Mouse (Mus musculus) gastrocnemius, postnatal 36 days (tissue): ENCODE measurements at regions not wholly inside any gene's neighbourhood (a gene's known extent, or its start where the extent isn't known, plus 50 kb on each side); places are given as distances from the start of the nearest gene placed in this dataset.

Experiments used
- DNase-seq, 2 experiments: peaks; one replicate each; pipeline ENCODE4 v3.0.0; 2022
- intact Hi-C: fragments of 180-260 bp; cut with DNase I; formaldehyde crosslinking; loops from one replicate; pipeline ENCODE4 v1.15.1; 2025

DNA sequence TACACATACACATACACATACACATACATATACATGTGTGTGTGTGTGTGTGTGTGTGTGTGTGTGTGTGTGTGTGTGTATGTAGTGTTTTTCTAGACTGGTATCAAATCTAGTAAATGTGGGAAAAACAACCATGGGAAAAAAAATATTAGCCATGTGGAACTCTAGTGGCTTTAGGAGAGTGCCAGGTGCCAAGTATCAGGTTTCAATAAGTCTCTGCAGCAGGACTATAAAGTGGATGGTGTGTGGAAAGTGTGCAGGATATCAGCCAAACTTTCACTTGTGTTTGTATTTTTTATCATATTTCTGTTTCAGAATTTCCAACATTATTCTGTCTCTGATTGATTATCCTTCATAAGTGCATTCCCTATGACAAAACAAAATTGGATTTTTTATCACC is 653.3 kb upstream of the Fam98a start:
- intact Hi-C loops: no loop called here
- no peak for DNase-seq

DNA sequence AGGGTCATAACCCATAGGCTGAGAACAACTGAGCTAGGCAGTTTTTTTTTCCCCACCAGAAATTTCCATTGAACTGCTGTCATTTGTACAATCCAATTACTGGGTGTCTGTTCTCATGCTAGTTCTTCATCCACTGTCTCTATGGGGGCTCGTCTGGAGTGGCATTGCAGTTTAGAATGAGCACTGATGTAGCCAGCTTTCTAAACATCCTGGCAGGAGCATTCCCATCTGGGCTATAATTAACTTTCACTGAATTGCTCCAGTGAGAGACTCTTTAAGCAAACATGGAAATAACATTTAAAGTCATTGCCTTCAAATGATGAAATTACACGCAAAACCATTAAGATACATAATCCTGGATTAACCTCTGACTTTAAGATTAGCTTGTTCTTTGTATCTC is 633.1 kb upstream of the Fam98a start:
- intact Hi-C loops: no loop called here
- DNase-seq: no peak

DNA sequence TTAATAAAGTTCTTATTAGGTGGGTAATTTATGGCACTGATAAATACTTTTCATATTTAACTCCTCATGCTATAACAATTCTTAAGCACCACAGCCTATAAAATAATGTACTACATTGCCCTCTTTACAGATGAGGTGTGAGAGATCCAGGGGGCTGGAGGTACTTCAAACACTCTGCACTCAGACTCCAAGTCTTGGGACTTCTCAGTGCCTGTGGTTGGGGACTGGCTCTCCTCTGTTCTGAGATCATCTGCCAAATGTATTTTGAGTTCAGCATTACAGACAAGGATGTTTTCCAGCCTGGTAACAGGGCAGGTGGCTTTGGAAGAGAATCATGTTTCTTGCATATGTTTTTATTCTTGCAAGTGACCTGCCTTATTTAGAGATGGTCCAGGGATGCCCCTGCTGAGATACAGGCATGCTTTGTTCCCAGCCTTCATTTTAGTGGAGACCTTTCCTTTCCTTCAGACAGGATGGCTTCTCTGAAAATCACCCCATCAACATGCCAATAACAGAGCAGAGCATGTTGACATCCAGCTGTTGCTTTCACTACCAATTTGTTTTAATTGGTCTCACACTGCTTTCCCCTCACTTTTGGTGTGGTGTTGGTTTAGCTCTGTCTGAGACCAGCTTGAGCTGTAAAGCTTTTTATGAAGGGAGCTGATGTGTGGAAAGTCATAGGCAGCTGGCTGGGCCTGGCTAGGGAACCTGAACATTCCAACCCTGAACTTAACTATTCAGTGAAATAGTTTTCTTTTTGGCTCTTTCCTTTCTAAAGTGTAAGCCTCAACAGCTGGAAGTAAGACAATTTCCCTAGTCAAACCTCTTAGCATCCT is 585.1 kb upstream of the Fam98a start:
- intact Hi-C loops: no loop called here
- DNase-seq: no peak

DNA sequence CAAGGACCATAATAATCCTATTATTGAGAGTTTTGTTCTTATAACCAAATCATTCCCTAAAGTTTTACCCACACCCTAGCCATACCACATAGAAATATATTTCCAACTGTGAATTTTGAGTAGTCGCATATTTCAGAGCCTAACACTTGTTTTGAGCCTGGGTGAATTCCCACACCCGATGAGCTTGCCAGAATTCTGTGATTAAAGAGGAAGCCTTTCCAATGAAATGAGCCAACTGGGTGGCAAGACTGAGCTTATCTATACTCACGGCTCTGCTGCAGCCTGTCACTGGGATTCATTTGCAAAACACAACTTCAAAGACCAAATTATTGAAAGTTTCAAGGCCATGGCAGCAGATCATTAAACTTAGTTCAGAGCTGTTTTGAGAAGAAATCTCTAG is 582.3 kb upstream of the Fam98a start:
- intact Hi-C loops: no loop called here
- no peak for DNase-seq

DNA sequence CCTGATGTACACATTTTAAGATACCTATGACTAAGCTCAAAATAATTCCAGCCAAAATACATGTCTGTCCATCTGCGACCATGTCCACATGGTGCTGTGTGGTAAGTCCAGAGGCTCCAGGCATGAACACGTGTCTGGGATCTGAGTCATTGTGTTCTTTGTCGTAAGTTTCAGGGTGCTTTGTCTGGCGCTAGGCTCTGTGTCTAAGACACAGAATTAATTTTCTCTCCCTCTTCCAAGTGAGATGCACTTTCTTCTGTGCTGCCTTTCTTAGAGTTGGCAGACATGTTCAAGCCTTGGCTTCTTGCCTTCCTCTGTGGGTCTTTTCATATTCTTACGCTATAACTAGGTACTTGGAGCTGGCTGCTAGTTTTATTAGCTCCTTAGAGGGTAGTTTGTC is 573.5 kb upstream of the Fam98a start:
- no peak for DNase-seq

DNA sequence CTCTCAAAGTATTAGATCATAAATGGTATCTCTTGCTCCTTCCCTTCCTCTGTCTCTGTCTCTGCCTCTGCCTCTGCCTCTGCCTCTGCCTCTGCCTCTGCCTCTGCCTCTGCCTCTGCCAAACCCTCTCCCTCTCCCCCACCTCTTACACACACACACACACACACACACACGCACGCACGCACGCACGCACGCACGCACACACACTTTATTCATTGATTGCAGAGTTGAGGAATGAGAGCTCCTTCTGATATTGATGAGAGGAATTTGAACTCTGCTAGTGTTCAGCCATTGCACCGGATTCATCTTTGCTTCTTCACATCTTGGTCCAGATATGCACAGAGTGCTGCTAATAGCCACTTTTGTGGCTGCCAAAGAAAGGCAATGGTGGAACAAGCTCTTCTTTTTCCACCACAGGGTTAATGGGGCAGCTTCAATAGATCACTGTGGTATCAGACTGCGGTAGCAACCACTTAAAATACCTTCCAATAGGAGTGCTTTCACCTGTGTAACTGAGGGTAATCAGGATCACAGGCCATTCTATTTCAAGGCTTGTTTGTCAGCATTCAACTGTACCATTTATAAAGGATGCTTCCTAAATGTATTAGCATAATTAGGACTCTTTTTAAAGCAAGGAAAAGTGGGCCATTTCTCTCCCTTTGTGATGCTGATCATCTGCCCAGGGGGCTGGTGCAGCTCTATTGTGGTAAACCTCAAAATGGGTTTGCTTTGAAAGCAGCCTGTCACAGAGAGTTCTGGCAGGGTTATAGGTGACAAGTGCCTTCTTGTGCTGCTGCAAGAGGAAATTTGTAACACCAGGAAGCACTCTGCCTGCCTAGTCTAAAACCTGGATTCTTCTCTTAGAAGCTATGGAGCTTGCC is 559.8 kb upstream of the Fam98a start:
- intact Hi-C loops: no loop called here

More for the DNA sequence above, 573.5 kb upstream of the Fam98a start:
- intact Hi-C loops: no loop called here

DNA sequence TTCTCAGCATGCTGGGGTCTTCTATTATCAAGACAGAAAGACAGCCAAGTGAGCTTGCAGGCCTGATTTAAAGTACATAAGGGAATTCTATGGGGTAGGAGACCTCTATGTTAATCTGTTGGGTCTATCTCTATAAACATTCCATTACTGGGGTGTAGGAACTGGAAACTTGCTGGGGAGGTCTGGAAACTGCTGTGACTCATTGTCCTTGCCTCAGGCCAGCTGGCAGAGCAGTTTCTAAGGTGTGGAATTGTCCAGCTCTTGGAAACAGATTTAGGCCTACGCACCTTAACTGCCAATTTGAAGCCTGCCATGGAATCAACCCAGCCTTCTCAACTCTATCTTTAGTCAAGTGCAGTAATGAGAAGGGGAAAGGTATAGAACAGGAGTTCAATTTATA is 559.1 kb upstream of the Fam98a start:
- DNase-seq: no peak
- intact Hi-C loops: no loop called here

More for the DNA sequence above, 559.8 kb upstream of the Fam98a start:
- no peak for DNase-seq

DNA sequence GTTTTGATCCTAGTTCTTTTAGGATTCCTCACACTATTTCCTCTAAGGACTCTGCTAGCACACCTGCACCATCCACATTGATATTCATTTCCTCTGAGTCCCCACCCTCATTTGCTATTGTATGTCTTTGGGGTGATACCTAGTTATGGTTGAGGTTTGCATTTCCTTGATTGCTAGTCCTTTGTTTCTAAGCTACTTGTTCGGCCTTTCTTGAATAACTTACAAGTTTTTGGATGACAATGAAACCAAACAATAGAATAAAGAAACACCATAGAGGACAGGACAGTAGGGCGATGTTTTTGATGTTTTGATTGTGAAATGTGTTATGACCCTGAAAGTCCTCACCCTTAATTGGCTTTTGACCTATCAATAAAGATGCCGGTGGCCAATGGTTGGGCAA is 531.8 kb upstream of the Fam98a start:
- intact Hi-C loops: no loop called here
- DNase-seq: no peak

DNA sequence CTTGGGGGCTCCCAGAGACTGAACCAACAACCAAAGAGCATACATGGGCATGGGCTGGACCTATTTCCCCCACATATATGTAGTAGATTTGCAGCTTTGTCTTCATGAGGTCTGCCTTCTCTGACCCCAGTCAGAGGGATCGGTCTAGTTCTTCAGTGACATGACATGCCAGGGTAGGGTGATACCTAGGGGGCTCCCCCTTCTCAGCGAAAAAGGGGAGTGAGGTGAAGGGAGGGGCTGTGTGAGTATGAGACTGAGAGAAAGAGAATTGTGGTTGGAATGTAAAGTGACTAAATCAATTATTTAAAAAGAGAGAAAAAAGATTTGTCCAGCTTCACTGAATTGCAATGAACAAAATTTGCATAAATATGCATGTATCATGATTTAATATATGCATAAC is 530.0 kb upstream of the Fam98a start:
- no peak for DNase-seq
- intact Hi-C loops: no loop called here

DNA sequence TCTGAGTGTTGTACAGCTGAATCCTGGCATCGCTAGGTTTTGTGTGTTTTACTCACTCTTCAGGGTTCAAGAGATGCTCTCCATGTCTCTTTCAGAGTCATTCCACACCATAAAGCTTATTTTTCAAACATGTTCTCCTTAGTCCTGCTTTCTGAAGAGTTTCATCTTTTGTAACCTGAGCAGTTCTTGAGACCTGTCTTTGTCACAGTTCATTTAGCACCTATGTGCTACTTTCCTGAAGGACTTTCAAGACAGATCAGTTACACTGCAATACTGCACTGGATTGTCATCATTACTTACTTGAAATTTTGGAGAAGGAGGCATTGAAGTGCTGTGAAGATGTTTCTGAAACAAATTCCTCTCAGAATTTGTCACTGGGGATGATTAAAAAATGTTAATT is 494.7 kb upstream of the Fam98a start:
- DNase-seq: no peak
- intact Hi-C loops: no loop called here

DNA sequence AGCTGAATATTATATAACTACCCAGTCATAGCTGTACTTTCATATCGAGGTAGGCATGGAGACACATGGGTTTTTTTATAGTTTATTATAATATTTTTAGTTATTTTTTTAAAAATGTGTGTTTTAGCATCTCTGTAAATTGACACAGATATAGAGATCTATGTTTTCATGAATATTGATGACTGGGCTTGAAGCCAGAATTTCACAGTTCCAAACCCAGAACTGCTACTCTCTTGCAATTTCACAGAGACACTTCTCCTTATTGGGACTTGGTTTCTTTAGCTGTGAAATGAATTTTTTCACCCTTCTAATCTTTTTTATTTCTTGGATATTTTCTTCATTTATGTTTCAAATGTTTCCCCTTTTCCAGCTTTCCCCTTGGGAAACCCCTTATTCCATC is 481.0 kb upstream of the Fam98a start:
- DNase-seq: no peak
- intact Hi-C loops: no loop called here

DNA sequence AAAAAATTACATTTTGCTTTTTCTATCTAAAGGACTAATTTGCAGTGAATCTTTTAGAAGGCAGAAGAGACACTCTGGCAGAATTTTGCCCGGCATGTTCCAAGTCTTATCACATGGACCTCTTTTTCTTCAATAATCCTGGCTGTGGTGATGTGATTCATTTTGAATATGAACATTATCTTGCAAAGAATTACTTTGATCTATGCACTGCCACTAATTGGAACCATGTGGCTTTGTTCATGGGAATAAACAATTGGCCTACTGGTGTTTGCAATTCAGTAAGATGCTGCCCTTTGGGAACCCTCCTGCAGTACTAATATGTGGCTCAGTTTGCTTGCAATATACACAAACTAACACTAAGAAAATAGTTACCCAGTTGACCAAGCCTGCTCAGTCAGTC is 456.3 kb upstream of the Fam98a start:
- intact Hi-C loops: no loop called here
- no peak for DNase-seq

DNA sequence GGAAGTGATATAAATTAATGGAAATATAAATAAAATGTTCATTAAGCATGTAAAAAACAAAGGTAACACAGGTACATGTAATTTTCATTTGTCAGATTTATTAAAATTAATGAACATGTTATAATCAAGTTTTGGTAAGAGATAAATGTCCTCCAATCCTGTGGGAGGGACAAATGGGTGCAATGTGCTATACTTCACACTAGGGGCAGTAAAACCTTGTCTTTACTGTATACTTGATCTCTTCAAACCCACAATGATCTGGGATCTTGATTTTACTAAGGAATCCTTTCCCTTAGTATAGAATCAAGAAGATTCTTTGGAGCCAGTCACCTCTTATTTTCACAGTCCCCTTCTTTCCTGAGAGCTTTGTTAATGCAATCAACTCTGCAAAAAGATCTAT is 451.1 kb upstream of the Fam98a start:
- DNase-seq: no peak
- intact Hi-C loops: no loop called here

DNA sequence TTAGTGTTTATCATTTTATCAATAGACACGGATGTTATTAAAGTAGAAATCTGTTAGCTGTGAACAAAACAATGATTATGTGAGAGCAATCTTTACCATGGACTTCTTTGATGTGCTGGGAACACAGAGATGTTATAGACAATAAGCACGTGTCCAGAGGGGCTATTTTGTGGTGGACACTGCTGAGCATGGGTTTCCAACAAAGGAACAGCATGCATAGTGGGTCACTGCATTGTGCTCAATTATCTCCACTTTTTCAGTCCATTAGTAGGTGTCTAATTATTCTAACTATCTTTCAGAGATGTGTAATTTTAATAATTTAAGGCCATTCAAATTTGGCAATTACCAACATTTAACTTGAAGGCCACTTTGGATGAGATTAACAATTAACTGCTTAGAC is 409.6 kb upstream of the Fam98a start:
- no peak for DNase-seq
- intact Hi-C loops: no loop called here

DNA sequence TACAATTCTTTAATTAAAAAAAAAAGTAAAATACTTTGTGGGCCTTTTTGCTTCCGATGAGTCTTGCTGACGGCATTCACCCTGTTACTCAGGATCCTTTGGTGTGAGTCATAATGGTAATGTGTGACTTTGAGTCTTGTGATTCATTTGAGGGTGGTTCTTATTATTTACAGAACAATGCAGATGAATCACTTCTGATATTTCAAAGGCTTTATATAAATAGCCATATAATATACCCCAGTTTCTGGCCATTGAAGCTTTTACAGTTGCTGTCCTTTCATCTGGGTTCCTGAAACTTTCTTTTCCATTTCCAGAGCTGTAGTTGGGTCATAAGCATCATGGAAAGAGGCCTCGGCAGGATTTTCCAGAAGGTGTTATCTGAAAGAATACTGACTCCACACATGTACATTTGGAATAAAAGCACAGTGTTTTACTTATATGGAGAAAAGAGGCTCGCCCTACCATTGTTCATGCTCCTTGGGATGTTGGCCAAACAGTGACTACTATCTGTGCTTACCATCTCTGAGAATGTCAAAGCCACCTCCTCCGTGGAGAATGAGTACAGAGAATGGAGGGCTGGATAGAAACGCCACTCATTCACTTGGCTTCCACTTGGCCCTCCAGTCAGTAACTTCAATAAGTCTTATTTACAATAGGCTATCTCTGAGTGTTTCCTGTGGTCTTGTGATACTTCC is 385.1 kb upstream of the Fam98a start:
- intact Hi-C loops: no loop called here
- no peak for DNase-seq

DNA sequence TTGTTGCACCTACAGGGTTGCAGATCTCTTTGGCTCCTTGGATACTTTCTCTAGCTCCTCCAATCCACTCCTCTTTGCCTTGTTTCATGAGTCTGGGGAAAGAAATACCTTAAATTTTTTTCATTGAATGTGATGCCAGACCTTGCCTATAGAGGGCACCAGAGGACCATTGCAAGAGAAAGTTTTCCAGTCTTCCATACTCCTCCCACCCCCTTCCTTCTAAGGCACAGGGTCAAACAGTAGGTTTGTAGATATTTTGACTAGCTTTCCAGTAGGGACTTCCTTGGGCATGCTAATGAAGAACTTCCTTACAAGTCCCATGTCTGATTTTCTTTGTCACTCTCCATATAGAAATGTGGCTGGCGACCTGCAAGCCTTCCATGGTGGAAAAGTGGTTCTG is 379.3 kb upstream of the Fam98a start:
- intact Hi-C loops: no loop called here
- DNase-seq: no peak

DNA sequence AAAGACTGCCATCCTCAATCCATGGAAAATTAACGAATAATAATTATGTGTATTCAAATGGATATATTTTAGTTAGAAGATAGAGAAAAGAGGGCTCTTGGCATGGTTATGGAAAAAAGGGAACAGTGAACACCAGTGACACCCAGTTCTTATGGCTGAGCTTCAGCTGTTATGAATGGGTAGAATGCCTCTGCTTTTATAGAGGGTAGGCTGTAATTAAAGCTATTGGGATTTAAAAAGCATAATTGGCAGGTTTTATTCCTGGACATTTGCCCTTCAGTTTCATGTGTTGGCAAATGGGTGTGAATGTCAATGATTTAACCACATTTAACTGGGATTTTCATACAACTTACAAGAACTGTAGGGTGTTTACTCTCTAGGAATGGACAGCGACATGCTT is 368.5 kb upstream of the Fam98a start:
- DNase-seq: no peak
- intact Hi-C loops: no loop called here

DNA sequence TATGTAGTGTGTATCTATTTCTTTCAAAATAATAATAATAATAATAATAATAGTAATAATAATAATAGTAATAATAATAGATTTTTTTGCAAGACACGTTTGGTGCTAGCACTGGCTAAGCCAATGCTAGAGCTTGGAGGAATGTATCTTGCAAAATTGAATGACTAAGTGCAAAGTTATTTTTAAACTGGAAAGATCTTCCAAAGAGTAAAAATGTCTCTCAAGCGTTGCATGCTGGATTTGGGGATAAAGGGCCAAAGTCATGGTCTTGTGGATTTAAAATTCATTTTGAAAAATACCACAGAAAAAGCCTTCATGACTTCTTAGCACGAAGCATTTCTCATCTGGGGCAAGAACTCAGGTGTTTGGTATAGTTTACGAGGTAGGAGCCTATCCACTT is 365.3 kb upstream of the Fam98a start:
- DNase-seq: no peak
- intact Hi-C loops: no loop called here

DNA sequence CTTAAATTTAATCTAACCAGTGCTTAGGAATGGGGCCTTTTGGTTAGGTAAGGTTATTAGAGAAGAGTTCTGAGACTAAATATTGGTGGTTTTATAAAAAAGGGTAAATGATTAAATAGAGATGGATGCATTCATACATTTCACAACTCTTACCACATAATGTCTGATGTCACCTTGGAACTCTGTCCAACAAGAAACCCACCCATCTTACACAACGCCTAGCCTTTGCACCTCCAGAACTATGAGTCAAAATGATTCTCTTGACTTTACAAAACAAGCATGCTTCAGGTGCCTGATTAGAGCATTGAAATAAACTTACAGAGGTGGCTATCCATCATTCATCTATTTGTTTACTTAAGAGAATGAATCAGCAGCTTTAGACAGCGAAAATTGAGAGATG is 364.8 kb upstream of the Fam98a start:
- DNase-seq: no peak
- intact Hi-C loops: no loop called here

DNA sequence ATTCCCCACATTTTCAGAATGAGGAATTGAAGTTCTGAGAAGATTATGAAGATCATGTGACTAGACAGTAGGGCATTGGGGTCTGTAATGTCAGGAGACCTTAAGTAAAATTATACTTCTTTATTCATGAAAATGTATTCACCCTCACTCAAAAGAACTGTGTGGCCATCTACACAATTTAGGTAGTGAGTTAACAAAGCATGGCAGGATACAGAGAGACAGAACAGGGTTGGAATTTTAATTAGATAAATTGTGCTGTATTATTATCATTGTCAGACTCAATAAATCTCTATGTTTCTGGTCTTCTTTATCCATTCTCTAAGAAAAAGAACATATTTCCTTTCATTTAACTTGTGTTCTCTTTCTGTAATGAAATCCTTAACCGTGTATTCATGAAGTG is 363.5 kb upstream of the Fam98a start:
- no peak for DNase-seq
- intact Hi-C loops: no loop called here

DNA sequence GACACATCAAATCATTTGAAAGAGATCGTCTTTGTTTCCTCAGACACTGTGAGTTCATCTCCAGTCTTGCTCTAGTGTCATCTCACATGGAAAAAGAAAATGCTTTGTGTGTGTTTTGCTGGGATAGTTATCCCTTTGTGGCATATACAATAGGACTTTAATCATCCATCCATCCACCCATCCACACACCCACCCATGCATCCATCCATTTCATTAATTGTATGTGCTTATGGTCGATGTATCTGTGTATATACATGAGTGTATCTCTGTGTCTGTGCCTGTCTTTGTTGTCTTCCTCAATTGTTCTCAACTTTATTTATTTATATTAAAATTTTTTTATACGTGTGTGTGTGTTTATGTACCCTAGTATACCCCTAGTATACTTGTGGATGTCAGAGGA is 355.3 kb upstream of the Fam98a start:
- DNase-seq: no peak
- intact Hi-C loops: no loop called here
